Mouse (Mus musculus) myocyte (in vitro differentiated cells): ENCODE results near the gene Top3b. TPM values are rescaled to one million over a fixed set of nuclear protein-coding genes. Genes with fewer than 3 reads are reported as not detected.

Experiments
- H3K27me3 ChIP-seq: one replicate; pipeline ENCODE4 v1.6.1; 2011; ENCODE audit not compliant: control insufficient read depth, insufficient read depth, insufficient read length
- H3K36me3 ChIP-seq: one replicate; pipeline ENCODE4 v1.6.1; 2011; ENCODE audit not compliant: control insufficient read depth, insufficient read depth
- H3K4me2 ChIP-seq: one replicate; pipeline ENCODE4 v1.6.1; 2011; ENCODE audit warnings: low read depth, control low read depth
- H3K4me3 ChIP-seq: one replicate; pipeline ENCODE4 v1.5.1; 2011; ENCODE audit warnings: mild to moderate bottlenecking, control low read depth, moderate library complexity
- H3K79me2 ChIP-seq: one replicate; pipeline ENCODE4 v1.6.1; 2011; ENCODE audit not compliant: control insufficient read depth, insufficient read depth
- H3ac ChIP-seq: one replicate; pipeline ENCODE4 v1.6.1; 2011; ENCODE audit not compliant: control insufficient read depth, insufficient read length
- CEBPB ChIP-seq: IDR thresholded peaks from 2 replicates; pipeline ENCODE4 v1.6.1; 2011; ENCODE audit warnings: mild to moderate bottlenecking, moderate library complexity; ENCODE audit not compliant: poor library complexity, insufficient read depth, severe bottlenecking
- E2F4 ChIP-seq: IDR thresholded peaks from one replicate; pipeline ENCODE4 v1.6.1; 2011; ENCODE audit warnings: mild to moderate bottlenecking, control low read depth, moderate library complexity; ENCODE audit not compliant: insufficient read depth
- MAX ChIP-seq: IDR thresholded peaks from one replicate; pipeline ENCODE4 v1.6.1; 2011; ENCODE audit warnings: low read depth, mild to moderate bottlenecking, control low read depth
- MYOD1 ChIP-seq, 3 experiments: IDR thresholded peaks; one replicate each; pipeline ENCODE4 v1.6.1; 2011; ENCODE audit warnings: control low read depth in 2 of 3, low read depth in 2 of 3, mild to moderate bottlenecking in 2 of 3, moderate library complexity in 1 of 3; ENCODE audit not compliant: insufficient read length in 2 of 3, control insufficient read depth in 1 of 3
- MYOG ChIP-seq, 3 experiments: IDR thresholded peaks; one replicate each; pipeline ENCODE4 v1.6.1; 2011; ENCODE audit warnings: control low read depth in 2 of 3, low read depth in 2 of 3, mild to moderate bottlenecking in 2 of 3; ENCODE audit not compliant: insufficient read length in 2 of 3, control insufficient read depth in 1 of 3, insufficient read depth in 1 of 3
- POLR2A ChIP-seq: IDR thresholded peaks from one replicate; pipeline ENCODE4 v1.6.1; 2011; ENCODE audit warnings: low read depth, mild to moderate bottlenecking, control low read depth, moderate library complexity; ENCODE audit not compliant: insufficient read length
- POLR2AphosphoS2 ChIP-seq: IDR thresholded peaks from one replicate; pipeline ENCODE4 v1.6.1; 2011; ENCODE audit warnings: low read depth, control low read depth; ENCODE audit not compliant: insufficient read length
- REST ChIP-seq: IDR thresholded peaks from one replicate; pipeline ENCODE4 v1.6.1; 2011; ENCODE audit warnings: mild to moderate bottlenecking, control low read depth, moderate library complexity; ENCODE audit not compliant: insufficient read depth, insufficient read length
- SRF ChIP-seq: IDR thresholded peaks from one replicate; pipeline ENCODE4 v1.6.1; 2011; ENCODE audit warnings: low read depth; ENCODE audit not compliant: control insufficient read depth, insufficient read length
- TCF12 ChIP-seq: IDR thresholded peaks from one replicate; pipeline ENCODE4 v1.6.1; 2011; ENCODE audit warnings: mild to moderate bottlenecking, control low read depth; ENCODE audit not compliant: poor library complexity, insufficient read depth, severe bottlenecking
- TCF3 ChIP-seq: IDR thresholded peaks from one replicate; pipeline ENCODE4 v1.6.1; 2011; ENCODE audit warnings: low read depth, control low read depth; ENCODE audit not compliant: insufficient read length
- USF1 ChIP-seq: IDR thresholded peaks from one replicate; pipeline ENCODE4 v1.6.1; 2011; ENCODE audit warnings: low read depth, mild to moderate bottlenecking, control low read depth, moderate library complexity
- polyA plus RNA-seq: library from polyadenylated mRNA; unstranded; fragments of >200 nt; fragmentation: generic; extraction: Trizol; gene quantifications from one replicate; pipeline ENCODE4 v1.2.1, GENCODE M21; 2012; ENCODE audit warnings: missing spikeins

Gene Top3b
- polyA plus RNA-seq, 1 experiment: 50.6 TPM

- TF ChIP-seq POLR2A (no peak), REST (no peak), TCF12 (no peak), TCF3 (no peak), MAX (no peak), POLR2AphosphoS2 (no peak), MYOG (IDR thresholded peaks at IDR 0.05; ENCODE audit: control insufficient read depth in 1 of 3, insufficient read depth in 1 of 3, insufficient read length in 2 of 3, low read depth in 2 of 3) (no peak), USF1 (no peak), MYOD1 (IDR thresholded peaks at IDR 0.05; ENCODE audit: control insufficient read depth in 1 of 3, insufficient read length in 2 of 3, low read depth in 2 of 3) (no peak)
- Histone ChIP-seq H3K4me3 (peak overlapping the region; percentile 59), H3K27me3 (no peaks in the 10 kb centered on the region), H3K4me2 (peak overlapping the region; percentile 97), H3K79me2 (no peaks in the 10 kb centered on the region), H3K36me3 (no peaks in the 10 kb centered on the region), H3ac (peak overlapping the region; percentile 50)
These were observed 26.6 kb downstream of the Top3b start for GRCm38 (mm10) chr16:16897056-16897584.

GRCm38 (mm10) chr16:16902329-16902728, 31.8 kb downstream of the Top3b start:
- H3K27me3 ChIP-seq: no peaks in the 10 kb centered on the region
- H3K4me2 ChIP-seq: no peak overlapping the region
- H3K4me3 ChIP-seq: no peak overlapping the region
- no peaks in the 10 kb centered on the region for H3K79me2 ChIP-seq
- no peak overlapping the region for H3ac ChIP-seq
- H3K36me3 ChIP-seq: peaks cover 14% of the 10 kb centered on the region
- TF ChIP-seq MYOG (IDR thresholded peaks at IDR 0.05; ENCODE audit: control insufficient read depth in 1 of 3, insufficient read depth in 1 of 3, insufficient read length in 2 of 3, low read depth in 2 of 3) (no peak), USF1 (no peak), MYOD1 (IDR thresholded peaks at IDR 0.05; ENCODE audit: control insufficient read depth in 1 of 3, insufficient read length in 2 of 3, low read depth in 2 of 3) (no peak), REST (no peak), SRF (no peak)

- Histone ChIP-seq H3K27me3 (no peaks in the 10 kb centered on the region), H3K4me3 (no peak overlapping the region), H3K79me2 (no peaks in the 10 kb centered on the region), H3ac (no peak overlapping the region), H3K36me3 (peaks cover 14% of the 10 kb centered on the region), H3K4me2 (no peak overlapping the region)
- TF ChIP-seq SRF (no peak), TCF3 (no peak), POLR2A (no peak), CEBPB (no peak), POLR2AphosphoS2 (no peak)
These were observed 32.7 kb downstream of the Top3b start for GRCm38 (mm10) chr16:16903188-16903587.

GRCm38 (mm10) chr16:16907799-16908198, 37.3 kb downstream of the Top3b start:
- no peaks in the 10 kb centered on the region for H3K79me2 ChIP-seq
- no peaks in the 10 kb centered on the region for H3K27me3 ChIP-seq
- TF ChIP-seq TCF12 (no peak), CEBPB (no peak), MYOG (IDR thresholded peaks at IDR 0.05; ENCODE audit: control insufficient read depth in 1 of 3, insufficient read depth in 1 of 3, insufficient read length in 2 of 3, low read depth in 2 of 3) (no peak), REST (no peak), USF1 (no peak), E2F4 (no peak), POLR2A (no peak), MYOD1 (IDR thresholded peaks at IDR 0.05; ENCODE audit: control insufficient read depth in 1 of 3, insufficient read length in 2 of 3, low read depth in 2 of 3) (no peak), TCF3 (no peak), SRF (no peak), MAX (no peak), POLR2AphosphoS2 (no peak)
- H3K4me2 ChIP-seq: no peak overlapping the region
- no peak overlapping the region for H3ac ChIP-seq
- peaks cover 14% of the 10 kb centered on the region for H3K36me3 ChIP-seq
- H3K4me3 ChIP-seq: no peak overlapping the region

- H3K27me3 ChIP-seq: no peaks in the 10 kb centered on the region
- H3K4me3 ChIP-seq: no peak overlapping the region
- H3K4me2 ChIP-seq: no peak overlapping the region
- no peak for TF ChIP-seq E2F4
- TF ChIP-seq MYOD1 (IDR thresholded peaks at IDR 0.05; ENCODE audit: control insufficient read depth in 1 of 3, insufficient read length in 2 of 3, low read depth in 2 of 3): peak in 2 of 3 experiments; percentile 12 to 56
- no peak for TF ChIP-seq POLR2AphosphoS2
- TF ChIP-seq MYOG (IDR thresholded peaks at IDR 0.05; ENCODE audit: control insufficient read depth in 1 of 3, insufficient read depth in 1 of 3, insufficient read length in 2 of 3, low read depth in 2 of 3): peak in 1 of 3 experiments; percentile 51
- H3ac ChIP-seq: no peak overlapping the region
- no peaks in the 10 kb centered on the region for H3K79me2 ChIP-seq
- no peaks in the 10 kb centered on the region for H3K36me3 ChIP-seq
These were observed 41.4 kb downstream of the Top3b start for GRCm38 (mm10) chr16:16911641-16912597.
